In genomic region chr2:27931130-27931529, GRCm38 (mm10) we compare ENCODE assay signal across 14 mouse cellular contexts. TPM values are rescaled to one million over a fixed set of nuclear protein-coding genes. Genes with fewer than 3 reads are reported as not detected.
DNase-seq lines count a peak whose midpoint lies in the region; ATAC-seq and TF ChIP-seq lines count a peak whose summit lies in the region.
"Had no signal": no experiment of that assay in that cellular context is flagged by ENCODE, and none has a peak within 500 bp of the region (broad histone marks: within the 10 kb centered on the region; RNA-seq: fewer than 3 reads in every experiment).

No protein-coding gene starts in this region.

- no peak for TF ChIP-seq CTCF in embryonic fibroblast, embryonic 13.5 days (IDR thresholded peaks at IDR 0.05; ENCODE audit: borderline replicate concordance, insufficient read depth, low read length)

- no peaks in the 10 kb centered on the region for H3K9me3 ChIP-seq in limb, embryonic 14.5 days (ENCODE audit: control insufficient read depth, low read length)
- H3K9me3 ChIP-seq in stomach, embryonic 16.5 days (replicated peaks; ENCODE audit: control insufficient read depth, low read length), result no peaks in the 10 kb centered on the region
- H3K9me3 ChIP-seq: heart, embryonic 15.5 days; midbrain, embryonic 15.5 days had no signal

- whole genome bisulfite sequencing in limb, embryonic 14.5 days, result 60% methylated on average over 6 of the region's 6 CpGs
- 59% methylated on average over 6 of the region's 6 CpGs for WGBS in stomach, embryonic 16.5 days

- no peak overlapping the region for H3K4me3 ChIP-seq in embryonic fibroblast, embryonic 13.5 days (ENCODE audit: insufficient read depth, low read length)
- no peak overlapping the region for H3K4me3 ChIP-seq in limb, embryonic 14.5 days (replicated peaks; ENCODE audit: low read length)
- no peak overlapping the region for H3K4me3 ChIP-seq in stomach, embryonic 16.5 days (replicated peaks; ENCODE audit: low read length)
- H3K4me3 ChIP-seq: heart, embryonic 15.5 days; midbrain, embryonic 15.5 days had no signal

- no peak for TF ChIP-seq POLR2A in embryonic fibroblast, embryonic 13.5 days (IDR thresholded peaks at IDR 0.05; ENCODE audit: low read depth, low read length)
- TF ChIP-seq POLR2A in limb, embryonic 14.5 days (IDR thresholded peaks at IDR 0.05; ENCODE audit: borderline replicate concordance, extremely low read depth, insufficient read depth, insufficient read length), result no peak

- peak overlapping the region; percentile 22 for H3K27ac ChIP-seq in embryonic fibroblast, embryonic 13.5 days (ENCODE audit: insufficient read depth, low read length)
- peak overlapping the region; percentile 68; the same call in 1 of the 2 replicates for H3K27ac ChIP-seq in limb, embryonic 14.5 days (replicated peaks; ENCODE audit: low read depth, low read length)
- peak overlapping the region; percentile 92 for H3K27ac ChIP-seq in stomach, embryonic 16.5 days (ENCODE audit: low read length)
- H3K27ac ChIP-seq: macrophage had no signal

- peaks cover 63% of the 10 kb centered on the region for H3K36me3 ChIP-seq in limb, embryonic 14.5 days (ENCODE audit: control insufficient read depth, insufficient read depth, low read length)
- peaks cover 4% of the 10 kb centered on the region; the same call in 1 of the 2 replicates for H3K36me3 ChIP-seq in stomach, embryonic 16.5 days (ENCODE audit: control insufficient read depth, insufficient read depth, low read length)
- H3K36me3 ChIP-seq: heart, embryonic 15.5 days; midbrain, embryonic 15.5 days had no signal

- no peak for ATAC-seq in limb, embryonic 14.5 days (ENCODE audit: low FRiP score, low read depth)
- ATAC-seq in stomach, embryonic 16.5 days (ENCODE audit: insufficient read depth, low FRiP score), result no peak
- ATAC-seq: activated CD4-positive, CD25-positive, alpha-beta regulatory T cell, adult 4 months; midbrain, embryonic 15.5 days had no signal

- no peaks in the 10 kb centered on the region for H3K27me3 ChIP-seq in limb, embryonic 14.5 days (ENCODE audit: control insufficient read depth, insufficient read depth, low read length)
- H3K27me3 ChIP-seq in stomach, embryonic 16.5 days (ENCODE audit: control insufficient read depth, insufficient read depth, low read length), result no peaks in the 10 kb centered on the region
- H3K27me3 ChIP-seq: heart, embryonic 15.5 days; midbrain, embryonic 15.5 days had no signal

- DNase-seq in kidney, postnatal 14 days, result peak; percentile 23
- no peak for DNase-seq in kidney, adult 18-20 months
- DNase-seq in limb, embryonic 14.5 days (ENCODE audit: low spot score), result no peak
- no peak for DNase-seq in urinary bladder, adult 18-20 months (ENCODE audit: low spot score in 2 of 2)
- no peak for DNase-seq in retina, postnatal 1 day
- DNase-seq: gastrocnemius, postnatal 25 days; kidney, adult 8-10 months; spleen, adult 18-20 months had no signal

- H3K4me1 ChIP-seq in embryonic fibroblast, embryonic 13.5 days (ENCODE audit: control insufficient read depth, insufficient read depth, low read length), result peaks cover 53% of the 10 kb centered on the region
- peaks cover 61% of the 10 kb centered on the region for H3K4me1 ChIP-seq in limb, embryonic 14.5 days (ENCODE audit: control insufficient read depth, insufficient read depth, low read length)
- H3K4me1 ChIP-seq in stomach, embryonic 16.5 days (ENCODE audit: control insufficient read depth, insufficient read depth, low read length), result peaks cover 46% of the 10 kb centered on the region

- no peak overlapping the region for H3K9ac ChIP-seq in limb, embryonic 14.5 days (ENCODE audit: low read depth, low read length, severe bottlenecking)
- 0 out of 2 replicates have a peak overlapping the region, but pooled peaks have one; percentile 7 for H3K9ac ChIP-seq in stomach, embryonic 16.5 days (ENCODE audit: low read length)
- H3K9ac ChIP-seq: heart, embryonic 15.5 days; midbrain, embryonic 15.5 days had no signal

- H3K4me2 ChIP-seq in limb, embryonic 14.5 days (replicated peaks; ENCODE audit: low read depth, low read length, severe bottlenecking), result no peak overlapping the region
- H3K4me2 ChIP-seq in stomach, embryonic 16.5 days (ENCODE audit: low read depth, low read length), result no peak overlapping the region
- H3K4me2 ChIP-seq: heart, embryonic 15.5 days; midbrain, embryonic 15.5 days had no signal

RNA-seq across cellular contexts. Expression of gene Col5a1, which starts 44.9 kb away (rescaled TPM):
- 997 and 1,013 TPM in 2 replicates for polyA plus RNA-seq in embryonic fibroblast, embryonic 13.5 days (2011; ENCODE audit: insufficient read length, low read depth, missing spikeins)
- polyA plus RNA-seq in limb, embryonic 14.5 days (2012; rRNA removed), result 298 and 304 TPM in 2 replicates
- 256 and 260 TPM in 2 replicates for polyA plus RNA-seq in limb, embryonic 14.5 days (2014; fragmentation: Nextera tagmentation; extraction: Ambion mirVana)
- polyA plus RNA-seq in stomach, embryonic 16.5 days (2015; fragmentation: Nextera tagmentation; extraction: Ambion mirVana), result 146 and 158 TPM in 2 replicates
- polyA plus RNA-seq: activated CD4-positive, CD25-positive, alpha-beta regulatory T cell, adult 4 months had no signal

Comparison
In these comparisons a context has a peak if more than half of its experiments do, and no peak if none do; other contexts are left out.
1. H3K27ac ChIP-seq: peak in every context shown above with its lines; median percentile 92 in stomach, embryonic 16.5 days; 68 in limb, embryonic 14.5 days; 22 in embryonic fibroblast, embryonic 13.5 days.